Mouse (Mus musculus) hindbrain, embryonic 14.5 days (tissue): ENCODE results near the gene Fdps. TPM values are rescaled to one million over a fixed set of nuclear protein-coding genes. Genes with fewer than 3 reads are reported as not detected.

Source experiments
- ATAC-seq: fragments of 200-750 bp; cut with Nextera tagmentation; 2 replicates; pipeline ENCODE4 v1.8.0; 2017; ENCODE audit warnings: moderate number of reproducible peaks, mild to moderate bottlenecking, moderate TSS enrichment, moderate library complexity; ENCODE audit not compliant: low FRiP score
- DNase-seq: peaks from one replicate; pipeline ENCODE4 v3.0.0-alpha.2; 2015; ENCODE audit warnings: low spot score
- H3K27ac ChIP-seq: fragments of 300-500 bp; sonication (generic); 2 replicates; pipeline ENCODE4 v1.5.1; 2014; ENCODE audit warnings: mild to moderate bottlenecking, moderate library complexity
- H3K27me3 ChIP-seq: fragments of 300-500 bp; sonication (generic); 2 replicates; pipeline ENCODE4 v1.6.1; 2014; ENCODE audit warnings: mild to moderate bottlenecking, low read length, mixed read lengths; ENCODE audit not compliant: control insufficient read depth, insufficient read depth
- H3K36me3 ChIP-seq: fragments of 300-500 bp; sonication (generic); replicated peaks from 2 replicates; pipeline ENCODE4 v1.6.1; 2014; ENCODE audit not compliant: control insufficient read depth, insufficient read depth
- H3K4me1 ChIP-seq: fragments of 300-500 bp; sonication (generic); replicated peaks from 2 replicates; pipeline ENCODE4 v1.6.1; 2014; ENCODE audit warnings: antibody characterized with exemption, low read length, mixed read lengths; ENCODE audit not compliant: control insufficient read depth, insufficient read depth
- H3K4me2 ChIP-seq: fragments of 300-500 bp; sonication (generic); replicated peaks from 2 replicates; pipeline ENCODE4 v1.6.1; 2014; ENCODE audit warnings: mild to moderate bottlenecking, moderate library complexity
- H3K4me3 ChIP-seq: fragments of 300-500 bp; sonication (generic); replicated peaks from 2 replicates; pipeline ENCODE4 v1.5.1; 2014; ENCODE audit warnings: mild to moderate bottlenecking, low read length
- H3K9ac ChIP-seq: fragments of 300-500 bp; sonication (generic); 2 replicates; pipeline ENCODE4 v1.6.1; 2014
- H3K9me3 ChIP-seq: fragments of 300-500 bp; sonication (generic); 2 replicates; pipeline ENCODE4 v1.6.1; 2016; ENCODE audit warnings: low read length; ENCODE audit not compliant: control insufficient read depth
- WGBS: fragments of 180-500 bp; shearing (Covaris S2); extraction: QIAGEN DNeasy Blood & Tissue Kit; methylation state at CpG from one replicate; pipeline ENCODE4 v1.1.7; 2014; 5-methylcytosine and 5-hydroxymethylcytosine counted together
- polyA plus RNA-seq: library from polyadenylated mRNA; unstranded; fragments of >200 nt; fragmentation: Nextera tagmentation; extraction: Ambion mirVana; gene quantifications from 2 replicates; pipeline ENCODE4 v1.2.1, GENCODE M21; 2014

The Fdps gene
- polyA plus RNA-seq = 416 and 468 TPM in 2 replicates

DNA sequence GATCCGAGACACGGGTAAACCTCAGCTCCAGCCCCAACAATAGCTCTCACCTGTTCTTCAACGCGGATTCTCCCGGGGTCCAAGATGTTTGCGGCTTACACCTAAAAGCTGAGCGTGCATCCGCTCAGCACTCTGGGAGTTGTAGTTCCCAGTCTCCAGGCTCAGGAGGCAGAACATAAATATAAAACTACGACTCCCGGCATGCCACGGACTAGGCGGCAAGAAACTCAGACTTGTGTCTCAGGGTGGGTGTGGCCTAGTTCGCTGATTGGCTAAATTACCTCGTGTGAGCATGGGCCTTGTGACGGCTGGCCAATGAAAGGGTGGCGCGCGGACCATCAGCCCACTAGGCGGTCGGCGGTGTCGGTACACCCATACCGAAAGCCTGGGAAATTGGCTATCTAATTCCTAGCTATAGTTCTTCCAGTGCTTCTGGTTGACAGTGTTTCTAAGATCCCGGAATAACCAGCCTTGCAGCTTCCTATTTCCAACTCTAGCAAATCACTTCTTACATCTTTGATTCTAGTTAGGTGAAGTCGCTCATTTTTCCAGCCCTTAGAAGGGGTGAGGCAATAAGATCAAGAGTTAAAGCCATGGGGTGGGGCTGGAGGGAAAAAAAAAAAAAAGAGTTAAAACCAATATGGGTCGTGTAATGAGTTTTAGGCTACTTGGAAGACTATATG is at the start of gene Fdps:
Gene Fdps (minus strand): TSS at position 148 of the 683 bp plus-strand sequence.
- Histone ChIP-seq H3K27ac (peak within 1 kb of the TSS; percentile 86), H3K4me1 (peaks cover 16% of the 10 kb centered on the region), H3K4me2 (peak within 1 kb of the TSS; percentile 80), H3K9ac (peak within 1 kb of the TSS; percentile 65), H3K4me3 (peak within 1 kb of the TSS; percentile 65), H3K36me3 (peaks cover 34% of the 10 kb centered on the region), H3K9me3 (no peaks in the 10 kb centered on the region), H3K27me3 (no peaks in the 10 kb centered on the region)
- WGBS = under 1% methylated on average over 26 of the region's 26 CpGs
- DNase-seq (peak; percentile 97), ATAC-seq (peak; percentile 99)

- 71% methylated on average over 14 of the region's 14 CpGs for WGBS
- H3K36me3 ChIP-seq = peaks cover 31% of the 10 kb centered on the region
- no peaks in the 10 kb centered on the region for H3K9me3 ChIP-seq
- H3K9ac ChIP-seq = no peak overlapping the region
- H3K4me2 ChIP-seq = no peak overlapping the region
- no peak overlapping the region for H3K4me3 ChIP-seq
- H3K4me1 ChIP-seq = no peaks in the 10 kb centered on the region
- H3K27me3 ChIP-seq = 0 out of 2 replicates have a peak, but pooled peaks cover 3% of the 10 kb centered on the region
- DNase-seq (no peak), ATAC-seq (no peak)
- H3K27ac ChIP-seq = no peak overlapping the region
These were observed 46.8 kb upstream of the Fdps start for GRCm38 (mm10) chr3:89148567-89148966.

DNA sequence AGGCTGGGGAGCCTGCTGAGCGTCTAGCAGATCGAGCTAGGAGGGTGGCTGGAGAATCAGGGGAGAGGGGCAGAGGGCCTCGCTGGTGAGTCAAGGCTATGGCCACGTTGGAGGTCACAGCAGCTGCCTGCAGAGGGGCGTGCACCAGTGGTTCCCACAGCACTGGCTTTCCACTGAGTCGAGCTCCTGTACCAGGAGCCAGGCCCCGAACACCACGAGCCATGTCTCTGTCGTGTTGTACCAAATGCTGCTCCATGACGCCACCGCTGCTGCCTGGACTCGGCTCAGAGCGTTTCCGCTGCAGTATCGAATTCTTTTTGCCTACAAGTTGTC is 46.2 kb upstream of the Fdps start:
- no peak for DNase-seq
- H3K36me3 ChIP-seq = peaks cover 31% of the 10 kb centered on the region
- no peak for ATAC-seq
- H3K27me3 ChIP-seq = 0 out of 2 replicates have a peak, but pooled peaks cover 3% of the 10 kb centered on the region
- no peak overlapping the region for H3K9ac ChIP-seq
- H3K4me1 ChIP-seq = no peaks in the 10 kb centered on the region
- H3K9me3 ChIP-seq = no peaks in the 10 kb centered on the region
- no peak overlapping the region for H3K27ac ChIP-seq
- H3K4me3 ChIP-seq = no peak overlapping the region
- H3K4me2 ChIP-seq = no peak overlapping the region
- 16% methylated on average over 13 of the region's 15 CpGs for WGBS

DNA sequence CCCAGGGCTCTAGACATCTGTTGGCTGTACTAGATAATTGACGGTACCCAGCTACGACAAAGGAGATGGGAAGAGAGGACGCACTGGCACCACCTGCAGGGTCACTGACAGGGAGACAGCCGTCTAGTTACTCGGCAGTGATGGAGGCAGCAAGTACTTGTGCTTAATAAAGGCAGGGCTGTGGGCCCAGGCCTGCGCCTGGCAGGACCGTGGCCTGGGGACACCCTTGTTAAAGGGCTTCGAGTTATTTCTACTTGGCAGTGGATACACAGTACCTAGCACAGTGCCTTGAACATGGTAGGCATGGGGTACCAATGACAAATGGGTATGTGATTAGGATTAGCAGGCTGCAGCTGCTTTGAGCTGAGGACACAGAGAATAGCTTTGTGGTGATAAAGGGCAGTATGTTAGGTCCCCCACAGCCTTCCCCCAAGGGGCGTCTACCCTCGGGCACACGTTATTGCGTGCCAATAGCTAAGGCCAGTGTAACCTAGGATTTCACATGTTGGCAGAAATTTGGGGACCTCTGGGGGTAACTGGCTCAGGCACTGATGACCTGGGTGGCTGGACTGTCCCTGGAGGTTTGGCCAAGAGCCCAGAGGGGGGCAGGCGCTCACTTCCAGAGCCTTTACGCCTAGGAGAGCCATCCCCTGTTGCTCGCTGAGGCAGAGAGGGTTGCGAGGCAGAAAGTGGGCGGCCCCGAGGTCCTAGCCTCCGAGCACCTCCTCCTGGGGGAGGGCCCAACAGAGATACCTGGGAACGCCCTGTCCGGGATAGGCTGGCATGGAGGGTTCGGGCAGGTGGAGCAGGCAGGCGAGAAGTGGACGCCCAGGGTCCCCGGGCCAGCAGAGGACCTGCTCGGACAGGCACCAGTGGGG is 45.6 kb upstream of the Fdps start:
- 26% methylated on average over 26 of the region's 26 CpGs for WGBS
- peaks cover 27% of the 10 kb centered on the region for H3K36me3 ChIP-seq
- 0 out of 2 replicates have a peak, but pooled peaks cover 3% of the 10 kb centered on the region for H3K27me3 ChIP-seq
- no peak overlapping the region for H3K27ac ChIP-seq
- ATAC-seq = peak; percentile 38; the same call in 1 of the 2 replicates
- no peak for DNase-seq
- no peak overlapping the region for H3K9ac ChIP-seq
- no peak overlapping the region for H3K4me3 ChIP-seq
- H3K4me1 ChIP-seq = no peaks in the 10 kb centered on the region
- H3K4me2 ChIP-seq = no peak overlapping the region
- H3K9me3 ChIP-seq = no peaks in the 10 kb centered on the region

- H3K36me3 ChIP-seq = 0 out of 2 replicates have a peak, but pooled peaks cover 13% of the 10 kb centered on the region
- H3K27me3 ChIP-seq = 0 out of 2 replicates have a peak, but pooled peaks cover 3% of the 10 kb centered on the region
- DNase-seq (no peak), ATAC-seq (no peak)
- 49% methylated on average over 8 of the region's 8 CpGs for WGBS
- no peak overlapping the region for H3K27ac ChIP-seq
- no peak overlapping the region for H3K4me3 ChIP-seq
- H3K9me3 ChIP-seq = no peaks in the 10 kb centered on the region
- no peaks in the 10 kb centered on the region for H3K4me1 ChIP-seq
- H3K9ac ChIP-seq = no peak overlapping the region
- no peak overlapping the region for H3K4me2 ChIP-seq
These were observed 43.8 kb upstream of the Fdps start for GRCm38 (mm10) chr3:89145566-89145965.

GRCm38 (mm10) chr3:89144821-89145220 is 43.1 kb upstream of the Fdps start:
- no peaks in the 10 kb centered on the region for H3K9me3 ChIP-seq
- H3K27me3 ChIP-seq = 0 out of 2 replicates have a peak, but pooled peaks cover 3% of the 10 kb centered on the region
- H3K27ac ChIP-seq = no peak overlapping the region
- WGBS = 91% methylated on average over 10 of the region's 10 CpGs
- no peak overlapping the region for H3K4me3 ChIP-seq
- ATAC-seq (no peak), DNase-seq (no peak)
- no peak overlapping the region for H3K4me2 ChIP-seq
- H3K36me3 ChIP-seq = 0 out of 2 replicates have a peak, but pooled peaks cover 8% of the 10 kb centered on the region
- H3K9ac ChIP-seq = no peak overlapping the region
- H3K4me1 ChIP-seq = no peaks in the 10 kb centered on the region

DNA sequence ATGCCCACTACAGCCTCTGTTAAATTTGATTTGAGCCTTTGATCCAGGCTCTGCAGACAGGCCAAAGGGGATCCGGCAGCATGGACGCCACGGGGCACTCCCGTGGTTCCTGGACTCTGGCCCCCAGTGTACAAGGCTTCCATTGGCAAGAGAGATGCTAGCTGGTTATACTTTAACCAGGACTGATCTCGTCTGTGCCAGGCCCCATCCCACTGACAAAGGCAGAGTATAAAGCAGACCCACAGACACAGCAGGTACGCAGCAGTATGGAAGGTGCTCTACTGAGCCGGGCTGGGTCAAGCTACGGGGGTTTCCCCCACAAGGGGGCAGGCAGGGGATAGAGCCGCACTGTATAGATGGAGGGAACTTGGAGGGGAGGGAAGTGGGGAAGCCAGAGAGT is 34.6 kb upstream of the Fdps start:
- H3K9ac ChIP-seq = no peak overlapping the region

GRCm38 (mm10) chr3:89135958-89136357 is 34.2 kb upstream of the Fdps start, which contains the start of gene Pklr:
Gene Pklr (plus strand): TSS chr3:89136142.
- Histone ChIP-seq H3K9ac (no peak within 1 kb of the TSS), H3K4me3 (no peak within 1 kb of the TSS), H3K27ac (no peak within 1 kb of the TSS), H3K4me2 (no peak within 1 kb of the TSS), H3K9me3 (no peaks in the 10 kb centered on the region), H3K4me1 (no peaks in the 10 kb centered on the region), H3K36me3 (no peaks in the 10 kb centered on the region), H3K27me3 (no peaks in the 10 kb centered on the region)
- WGBS = 55% methylated on average over 3 of the region's 3 CpGs
- DNase-seq = no peak
- ATAC-seq = no peak

More for the DNA sequence above, 34.6 kb upstream of the Fdps start:
- Histone ChIP-seq H3K27me3 (no peaks in the 10 kb centered on the region), H3K36me3 (no peaks in the 10 kb centered on the region), H3K9me3 (no peaks in the 10 kb centered on the region), H3K4me3 (no peak overlapping the region), H3K4me2 (no peak overlapping the region), H3K4me1 (no peaks in the 10 kb centered on the region), H3K27ac (no peak overlapping the region)
- DNase-seq (no peak), ATAC-seq (no peak)
- WGBS = 29% methylated on average over 9 of the region's 9 CpGs

DNA sequence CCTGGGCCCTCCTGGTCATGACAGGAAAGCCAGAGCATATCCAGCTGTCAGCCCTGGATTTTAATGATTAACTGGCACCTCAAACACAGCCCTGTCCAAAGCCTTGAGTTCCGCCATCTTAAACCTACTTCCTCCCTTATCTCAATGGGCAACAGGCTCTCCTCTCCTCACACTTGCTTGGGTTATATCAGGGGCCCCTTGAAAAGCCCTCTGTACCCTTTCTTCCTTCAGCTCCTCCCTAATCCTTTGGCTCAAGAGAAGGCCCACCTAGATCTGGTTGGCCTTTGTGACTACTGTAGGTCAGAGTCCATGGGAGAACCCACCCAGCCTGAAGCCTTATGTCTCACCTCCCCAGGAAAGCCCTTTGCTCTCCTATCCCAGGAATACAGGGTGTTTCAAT is 32.0 kb upstream of the Fdps start:
- DNase-seq = no peak
- Histone ChIP-seq H3K27ac (no peak overlapping the region), H3K27me3 (no peaks in the 10 kb centered on the region), H3K4me3 (no peak overlapping the region), H3K9ac (no peak overlapping the region), H3K4me1 (no peaks in the 10 kb centered on the region), H3K4me2 (no peak overlapping the region), H3K9me3 (no peaks in the 10 kb centered on the region), H3K36me3 (no peaks in the 10 kb centered on the region)
- ATAC-seq = no peak
- WGBS = 100% methylated on average over 1 of the region's 1 CpGs
